Mouse (Mus musculus) left cerebral cortex, adult 2 months (tissue): ENCODE measurements at regions not wholly inside any gene's neighbourhood (a gene's known extent, or its start where the extent isn't known, plus 50 kb on each side); places are given as distances from the start of the nearest gene placed in this dataset.

ENCODE experiments used
- DNase-seq, 2 experiments: peaks; one replicate each; pipeline ENCODE4 v3.0.0; 2021 to 2022; ENCODE audit warnings: low spot score in 2 of 2, mixed read lengths in 1 of 2; ENCODE audit errors: extremely low spot score in 1 of 2
- H3K27ac ChIP-seq: fragments of 200-600 bp; 2 replicates; pipeline ENCODE4 v1.8.1; 2022
- H3K4me3 ChIP-seq: fragments of 200-600 bp; 2 replicates; pipeline ENCODE4 v1.8.1; 2022
- CTCF ChIP-seq: fragments of 200-600 bp; IDR thresholded peaks from 2 replicates; pipeline ENCODE4 v1.8.1; 2022; ENCODE audit warnings: antibody characterized with exemption, mild to moderate bottlenecking, moderate library complexity
- intact Hi-C: fragments of 180-260 bp; cut with DNase I; formaldehyde crosslinking; loops from one replicate; pipeline ENCODE4 v1.15.1; 2025

GRCm38 (mm10) chr14:97557888-97558287, 611.7 kb downstream of the Dach1 start:
- peak; percentile 53 for TF ChIP-seq CTCF
- Histone ChIP-seq H3K4me3 (no peak overlapping the region), H3K27ac (no peak overlapping the region)
- intact Hi-C loops = loop anchor here (5.0 to 10.0 kb wide), 2 partner anchors 624 to 1327 kb away; no protein-coding TSS in a partner anchor
- peak in 1 of 2 experiments; percentile 10 for DNase-seq

DNA sequence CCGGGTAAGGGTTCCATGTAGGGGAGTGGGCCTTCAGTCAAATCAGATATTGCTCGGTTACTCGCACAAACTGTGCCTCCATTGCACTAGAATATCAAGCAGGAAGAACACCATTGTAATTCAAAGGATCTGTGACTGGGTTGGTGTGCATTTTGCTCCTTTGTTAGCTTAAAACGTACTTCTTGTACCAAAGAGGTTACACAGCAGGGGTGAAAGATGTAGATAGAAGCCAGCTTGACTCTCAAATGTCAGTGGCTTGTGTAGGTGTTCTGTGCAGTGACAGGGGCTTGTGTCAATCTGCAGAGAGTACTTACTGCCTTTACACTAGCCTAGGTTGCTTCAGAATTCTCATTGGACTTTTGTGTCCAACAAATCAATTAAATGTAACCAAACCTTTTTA, 623.3 kb downstream of the Dach1 start:
- H3K27ac ChIP-seq = no peak overlapping the region
- TF ChIP-seq CTCF = no peak
- intact Hi-C loops = no loop called here
- no peak for DNase-seq
- no peak overlapping the region for H3K4me3 ChIP-seq

GRCm38 (mm10) chr14:97544307-97544706, 625.3 kb downstream of the Dach1 start:
- intact Hi-C loops = no loop called here
- no peak for DNase-seq
- TF ChIP-seq CTCF = no peak
- no peak overlapping the region for H3K27ac ChIP-seq
- no peak overlapping the region for H3K4me3 ChIP-seq

- no peak overlapping the region for H3K4me3 ChIP-seq
- H3K27ac ChIP-seq = no peak overlapping the region
- intact Hi-C loops = no loop called here
- DNase-seq = no peak
- TF ChIP-seq CTCF = no peak
Measured at GRCm38 (mm10) chr14:97537012-97537411, 632.6 kb downstream of the Dach1 start.

GRCm38 (mm10) chr14:97511318-97511717, 658.2 kb downstream of the Dach1 start:
- Histone ChIP-seq H3K4me3 (no peak overlapping the region), H3K27ac (no peak overlapping the region)
- no peak for TF ChIP-seq CTCF
- DNase-seq = no peak
- intact Hi-C loops = no loop called here

DNA sequence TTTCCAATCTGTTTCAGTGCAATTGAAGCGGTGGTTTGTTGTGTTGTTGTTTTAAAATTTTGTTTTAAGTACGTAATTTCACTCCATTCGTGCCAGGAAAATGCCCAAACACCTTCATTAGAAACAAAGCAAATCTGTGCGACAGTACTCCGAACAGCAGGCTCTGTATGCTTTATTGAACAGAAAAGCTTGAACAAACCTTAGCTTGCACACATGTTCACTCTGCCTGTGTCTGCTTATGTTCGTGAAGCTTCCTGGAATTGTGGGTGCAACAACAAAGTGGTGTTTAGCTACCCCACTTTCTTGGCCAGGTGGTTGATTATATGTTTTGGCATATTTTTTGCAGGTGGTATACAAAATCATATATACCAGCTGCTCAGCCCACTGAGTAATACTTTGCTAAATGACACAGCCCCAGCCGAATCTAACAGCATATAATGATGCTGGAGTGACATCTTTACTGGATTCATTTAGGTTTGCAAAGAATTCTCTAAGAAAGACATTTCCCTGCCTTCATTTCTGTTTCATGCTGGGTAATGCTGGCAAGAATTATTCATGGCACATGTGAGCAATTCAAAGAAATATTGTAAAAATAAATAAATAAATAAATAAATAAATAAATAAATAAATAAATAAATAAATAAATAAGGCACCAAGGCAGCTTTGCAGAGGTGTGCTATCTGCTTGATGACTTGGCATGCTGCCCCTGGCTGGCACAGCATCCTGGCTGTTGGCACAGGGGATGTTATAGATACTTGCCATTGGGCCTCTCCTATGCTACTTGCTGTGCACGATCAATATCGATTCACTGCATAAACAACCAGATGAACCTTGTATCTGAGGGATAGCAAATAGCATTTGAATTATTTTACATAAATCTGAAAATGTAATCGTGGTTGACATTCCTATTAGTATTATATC, 679.9 kb downstream of the Dach1 start:
- DNase-seq = no peak
- no peak for TF ChIP-seq CTCF
- no peak overlapping the region for H3K4me3 ChIP-seq

DNA sequence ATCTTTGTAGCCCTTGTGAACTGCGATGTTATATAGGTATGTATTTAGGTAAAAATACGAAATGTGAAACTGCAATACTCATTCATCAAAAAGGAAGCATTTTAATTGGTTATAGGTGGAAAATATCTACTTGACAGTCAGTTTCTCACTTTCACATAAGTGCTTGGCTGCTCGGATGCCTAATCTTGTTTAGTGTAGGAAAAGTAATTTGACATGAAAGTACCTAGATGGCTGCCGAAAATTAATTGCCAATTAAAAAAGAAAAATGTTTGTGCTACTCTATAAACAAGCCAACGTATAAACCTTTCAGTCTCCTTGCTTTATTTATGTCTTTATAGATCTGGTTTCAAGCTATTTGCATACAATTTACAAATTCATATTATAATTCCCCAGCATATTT, 691.3 kb downstream of the Dach1 start:
- intact Hi-C loops = no loop called here
- H3K4me3 ChIP-seq = no peak overlapping the region
- no peak for DNase-seq
- H3K27ac ChIP-seq = no peak overlapping the region
- no peak for TF ChIP-seq CTCF

More for the DNA sequence above, 679.9 kb downstream of the Dach1 start:
- intact Hi-C loops = no loop called here
- H3K27ac ChIP-seq = no peak overlapping the region

- intact Hi-C loops = no loop called here
- Histone ChIP-seq H3K4me3 (no peak overlapping the region), H3K27ac (no peak overlapping the region)
- DNase-seq = no peak
- no peak for TF ChIP-seq CTCF
Measured at GRCm38 (mm10) chr14:97450525-97451235, 718.9 kb downstream of the Dach1 start.

GRCm38 (mm10) chr14:97448617-97449016, 720.9 kb downstream of the Dach1 start:
- no peak for DNase-seq
- no peak for TF ChIP-seq CTCF
- no peak overlapping the region for H3K4me3 ChIP-seq
- intact Hi-C loops = no loop called here
- H3K27ac ChIP-seq = no peak overlapping the region

- no peak for DNase-seq
- TF ChIP-seq CTCF = no peak
- Histone ChIP-seq H3K4me3 (no peak overlapping the region), H3K27ac (no peak overlapping the region)
- intact Hi-C loops = no loop called here
Measured at GRCm38 (mm10) chr14:97446793-97447192, 722.8 kb downstream of the Dach1 start.

DNA sequence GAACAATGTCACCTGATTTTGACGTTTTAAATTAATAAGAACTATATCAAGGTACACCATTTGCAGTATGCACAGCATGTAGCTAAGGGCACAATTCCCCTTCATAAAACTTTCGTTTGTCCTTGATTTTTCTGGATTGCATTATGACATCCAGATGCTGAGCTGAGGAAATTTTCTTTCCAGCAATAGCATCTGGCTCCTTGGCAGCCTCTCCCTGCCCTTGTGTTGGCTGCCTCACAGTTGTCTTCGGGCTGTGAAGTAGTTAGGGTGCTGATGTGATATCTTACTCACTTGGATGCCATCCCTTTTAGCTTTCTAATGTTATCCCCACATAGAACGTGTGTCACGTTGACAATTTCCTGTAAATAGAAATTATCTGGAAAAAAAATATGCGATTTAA, 729.2 kb downstream of the Dach1 start:
- intact Hi-C loops = no loop called here
- no peak for TF ChIP-seq CTCF
- Histone ChIP-seq H3K4me3 (no peak overlapping the region), H3K27ac (no peak overlapping the region)
- no peak for DNase-seq
